Mouse (Mus musculus) hindbrain, embryonic 16.5 days (tissue): ENCODE measurements around the gene Vopp1. TPM values are rescaled to one million over a fixed set of nuclear protein-coding genes. Genes with fewer than 3 reads are reported as not detected.
"Not testable (repeated sequence)": the region's sequence is repeated elsewhere in the genome, so short reads cannot be mapped to it uniquely, and the experiment has no call there.

ENCODE experiments used
- ATAC-seq: fragments of 200-750 bp; cut with Nextera tagmentation; 2 replicates; pipeline ENCODE4 v1.8.0; 2017; ENCODE audit warnings: moderate TSS enrichment, moderate library complexity
- H3K27ac ChIP-seq: fragments of 300-500 bp; sonication (generic); 2 replicates; pipeline ENCODE4 v1.5.1; 2014; ENCODE audit warnings: low read depth, mild to moderate bottlenecking, control low read depth, low read length, moderate library complexity
- H3K27me3 ChIP-seq: fragments of 300-500 bp; sonication (generic); replicated peaks from 2 replicates; pipeline ENCODE4 v1.6.1; 2014; ENCODE audit warnings: low read length; ENCODE audit not compliant: control insufficient read depth, insufficient read depth
- H3K36me3 ChIP-seq: fragments of 300-500 bp; sonication (generic); 2 replicates; pipeline ENCODE4 v1.6.1; 2014; ENCODE audit warnings: mild to moderate bottlenecking, low read length, moderate library complexity, mixed read lengths; ENCODE audit not compliant: control insufficient read depth, insufficient read depth
- H3K4me1 ChIP-seq: fragments of 300-500 bp; sonication (generic); 2 replicates; pipeline ENCODE4 v1.6.1; 2014; ENCODE audit warnings: low read depth, low read length; ENCODE audit not compliant: control insufficient read depth, insufficient read depth
- H3K4me2 ChIP-seq: fragments of 300-500 bp; sonication (generic); 2 replicates; pipeline ENCODE4 v1.6.1; 2014; ENCODE audit warnings: mild to moderate bottlenecking, low read length, control low read depth, moderate library complexity
- H3K4me3 ChIP-seq: fragments of 300-500 bp; sonication (generic); 2 replicates; pipeline ENCODE4 v1.5.1; 2014; ENCODE audit warnings: mild to moderate bottlenecking, low read length, control low read depth, moderate library complexity
- H3K9ac ChIP-seq: fragments of 300-500 bp; sonication (generic); 2 replicates; pipeline ENCODE4 v1.6.1; 2014; ENCODE audit warnings: low read depth, mild to moderate bottlenecking, control low read depth, low read length, moderate library complexity
- H3K9me3 ChIP-seq: fragments of 300-500 bp; sonication (generic); 2 replicates; pipeline ENCODE4 v1.6.1; 2014; ENCODE audit warnings: mild to moderate bottlenecking, low read length, moderate library complexity; ENCODE audit not compliant: control insufficient read depth
- WGBS: fragments of 180-500 bp; shearing (Covaris S2); extraction: QIAGEN DNeasy Blood & Tissue Kit; methylation state at CpG from one replicate; pipeline ENCODE4 v1.1.7; 2014; 5-methylcytosine and 5-hydroxymethylcytosine counted together
- polyA plus RNA-seq: library from polyadenylated mRNA; unstranded; fragments of >200 nt; fragmentation: Nextera tagmentation; extraction: Ambion mirVana; gene quantifications from 2 replicates; pipeline ENCODE4 v1.2.1, GENCODE M21; 2015

Vopp1 gene
- 218 and 224 TPM in 2 replicates for polyA plus RNA-seq

GRCm38 (mm10) chr6:57824422-57825258 is at the start of gene Vopp1:
Vopp1 (minus strand) TSS chr6:57825159.
- Histone ChIP-seq H3K4me2 (peak within 1 kb of the TSS; percentile 64), H3K27ac (peak within 1 kb of the TSS; percentile 98), H3K27me3 (no peaks in the 10 kb centered on the region), H3K9me3 (no peaks in the 10 kb centered on the region), H3K9ac (peak within 1 kb of the TSS; percentile 99), H3K4me1 (peaks cover 10% of the 10 kb centered on the region), H3K4me3 (peak within 1 kb of the TSS; percentile 69), H3K36me3 (no peaks in the 10 kb centered on the region)
- WGBS, result under 1% methylated on average over 57 of the region's 87 CpGs
- ATAC-seq, result peak; percentile 90

- Histone ChIP-seq H3K27ac (no peak overlapping the region), H3K36me3 (no peaks in the 10 kb centered on the region), H3K4me1 (no peaks in the 10 kb centered on the region), H3K4me3 (no peak overlapping the region), H3K9ac (no peak overlapping the region), H3K27me3 (no peaks in the 10 kb centered on the region), H3K4me2 (peak overlapping the region; percentile 42), H3K9me3 (no peaks in the 10 kb centered on the region)
- ATAC-seq, result peak; percentile 90
- 54% methylated on average over 6 of the region's 6 CpGs for WGBS
Observed at GRCm38 (mm10) chr6:57859043-57860042, 34.4 kb upstream of the Vopp1 start.

GRCm38 (mm10) chr6:57851177-57851576 is 26.2 kb upstream of the Vopp1 start:
- not testable (repeated sequence) for ATAC-seq, H3K36me3 ChIP-seq, H3K27ac ChIP-seq, H3K4me3 ChIP-seq, H3K4me2 ChIP-seq, H3K27me3 ChIP-seq, H3K4me1 ChIP-seq, H3K9ac ChIP-seq, H3K9me3 ChIP-seq
- 94% methylated on average over 5 of the region's 5 CpGs for WGBS

- no peaks in the 10 kb centered on the region for H3K4me1 ChIP-seq
- H3K27me3 ChIP-seq, result no peaks in the 10 kb centered on the region
- ATAC-seq, result no peak
- H3K4me3 ChIP-seq, result no peak within 1 kb of the TSS
- no peak within 1 kb of the TSS for H3K27ac ChIP-seq
- 68% methylated on average over 1 of the region's 1 CpGs for WGBS
- H3K36me3 ChIP-seq, result no peaks in the 10 kb centered on the region
- H3K4me2 ChIP-seq, result no peak within 1 kb of the TSS
- no peaks in the 10 kb centered on the region for H3K9me3 ChIP-seq
- no peak within 1 kb of the TSS for H3K9ac ChIP-seq
Observed at GRCm38 (mm10) chr6:57850286-57850685, 25.3 kb upstream of the Vopp1 start, which contains the start of gene Vmn1r21. Vmn1r21 (minus strand) TSS chr6:57850343.

- H3K9me3 ChIP-seq, result no peaks in the 10 kb centered on the region
- H3K4me3 ChIP-seq, result no peak overlapping the region
- 87% methylated on average over 2 of the region's 2 CpGs for WGBS
- no peak overlapping the region for H3K4me2 ChIP-seq
- no peaks in the 10 kb centered on the region for H3K27me3 ChIP-seq
- H3K36me3 ChIP-seq, result no peaks in the 10 kb centered on the region
- no peak overlapping the region for H3K27ac ChIP-seq
- no peak overlapping the region for H3K9ac ChIP-seq
- no peaks in the 10 kb centered on the region for H3K4me1 ChIP-seq
- ATAC-seq, result no peak
Observed at GRCm38 (mm10) chr6:57839693-57840408, 14.9 kb upstream of the Vopp1 start.

GRCm38 (mm10) chr6:57825259-57825715 is 328 bp upstream of the Vopp1 start:
- H3K4me2 ChIP-seq, result peak overlapping the region; percentile 64
- peak overlapping the region; percentile 98 for H3K27ac ChIP-seq
- 12% methylated on average over 5 of the region's 5 CpGs for WGBS
- H3K9ac ChIP-seq, result peak overlapping the region; percentile 99
- H3K9me3 ChIP-seq, result no peaks in the 10 kb centered on the region
- no peaks in the 10 kb centered on the region for H3K36me3 ChIP-seq
- peak overlapping the region; percentile 69 for H3K4me3 ChIP-seq
- ATAC-seq, result no peak
- peaks cover 10% of the 10 kb centered on the region for H3K4me1 ChIP-seq
- no peaks in the 10 kb centered on the region for H3K27me3 ChIP-seq

- H3K4me3 ChIP-seq, result peak overlapping the region; percentile 69
- WGBS, result 35% methylated on average over 3 of the region's 3 CpGs
Observed at GRCm38 (mm10) chr6:57823461-57823860, 1.5 kb downstream of the Vopp1 start.

GRCm38 (mm10) chr6:57822648-57823410 is 2.1 kb downstream of the Vopp1 start:
- Histone ChIP-seq H3K27ac (no peak overlapping the region), H3K27me3 (no peaks in the 10 kb centered on the region), H3K9ac (no peak overlapping the region), H3K36me3 (no peaks in the 10 kb centered on the region), H3K4me2 (peak overlapping the region; percentile 64), H3K4me3 (peak overlapping the region; percentile 69; the same call in 1 of the 2 replicates), H3K9me3 (no peaks in the 10 kb centered on the region), H3K4me1 (peaks cover 10% of the 10 kb centered on the region)
- peak; percentile 65 for ATAC-seq
- 60% methylated on average over 5 of the region's 5 CpGs for WGBS

More at GRCm38 (mm10) chr6:57823461-57823860, 1.5 kb downstream of the Vopp1 start:
- Histone ChIP-seq H3K4me2 (peak overlapping the region; percentile 64), H3K4me1 (peaks cover 10% of the 10 kb centered on the region), H3K36me3 (no peaks in the 10 kb centered on the region), H3K9me3 (no peaks in the 10 kb centered on the region), H3K27me3 (no peaks in the 10 kb centered on the region), H3K9ac (no peak overlapping the region), H3K27ac (no peak overlapping the region)
- ATAC-seq, result no peak
